Mouse (Mus musculus) skeletal muscle tissue, postnatal 0 days (tissue): ENCODE measurements around the gene Pex5. TPM values are rescaled to one million over a fixed set of nuclear protein-coding genes. Genes with fewer than 3 reads are reported as not detected.

Source experiments
- polyA plus RNA-seq: library from polyadenylated mRNA; unstranded; fragments of >200 nt; fragmentation: Nextera tagmentation; extraction: Ambion mirVana; gene quantifications from 2 replicates; pipeline ENCODE4 v1.2.1, GENCODE M21; 2015

Pex5 gene
- polyA plus RNA-seq, result 26.6 and 28.5 TPM in 2 replicates

GRCm38 (mm10) chr6:124414927-124415325 is at the start of gene Pex5:
Gene Pex5, minus strand, starts transcription at chr6:124415067.

Other genes starting within 250 kb of the Pex5 start
- not detected in 2 replicates for gene Vmn2r27, start 183.2 kb downstream of the Pex5 start, polyA plus RNA-seq
- gene Cd163, start 110.4 kb downstream of the Pex5 start, polyA plus RNA-seq, result 3.5 and 5.4 TPM in 2 replicates
- 1.3 and 5.7 TPM in 2 replicates for gene Clstn3, start 49.7 kb upstream of the Pex5 start, polyA plus RNA-seq
- gene C1rl, start 78.0 kb upstream of the Pex5 start, polyA plus RNA-seq, result 0.90 and 1.4 TPM in 2 replicates
- 11.6 and 13.0 TPM in 2 replicates for gene C1ra, start 97.3 kb upstream of the Pex5 start, polyA plus RNA-seq
- 23.2 and 25.6 TPM in 2 replicates for gene C1s1, start 127.3 kb upstream of the Pex5 start, polyA plus RNA-seq
- not detected in 2 replicates for gene C1rb, start 155.2 kb upstream of the Pex5 start, polyA plus RNA-seq
- gene C1s2, start 221.0 kb upstream of the Pex5 start, polyA plus RNA-seq, result 0.12 TPM in 1 of 2 replicates, not detected in the other
- 70.4 and 70.6 TPM in 2 replicates for gene Lpcat3, start 248.0 kb upstream of the Pex5 start, polyA plus RNA-seq